Mouse (Mus musculus) MEL (cell line): Measurements from ENCODE around the gene Mrps18b. TPM values are rescaled to one million over a fixed set of nuclear protein-coding genes. Genes with fewer than 3 reads are reported as not detected.

Experiments
- DNase-seq: peaks from one replicate; pipeline ENCODE4 v3.0.0; 2011; ENCODE audit warnings: low read depth, low spot score
- H3K27ac ChIP-seq: 2 replicates; pipeline ENCODE4 v1.5.1; 2012; ENCODE audit warnings: low read depth, mild to moderate bottlenecking, control low read depth, low read length, moderate library complexity; ENCODE audit not compliant: control insufficient read depth
- H3K27me3 ChIP-seq, 2 experiments: fragments of 150-350 bp in 1 of 2; sonication (generic) in 1 of 2; 2 replicates each; pipeline ENCODE4 v1.6.1; 2012; ENCODE audit warnings: low read length in 2 of 2, mild to moderate bottlenecking in 2 of 2, improper control_type of control experiment in 1 of 2, moderate library complexity in 1 of 2; ENCODE audit not compliant: insufficient read depth in 2 of 2, control insufficient read depth in 1 of 2
- H3K36me3 ChIP-seq, 2 experiments: 2 replicates each; pipeline ENCODE4 v1.6.1; 2012 to 2014; ENCODE audit warnings: low read length in 2 of 2, improper control_type of control experiment in 1 of 2, inconsistent platforms in 1 of 2, mild to moderate bottlenecking in 1 of 2; ENCODE audit not compliant: insufficient read depth in 2 of 2, control insufficient read depth in 1 of 2
- H3K4me1 ChIP-seq, 2 experiments: fragments of 150-350 bp in 1 of 2; sonication (generic) in 1 of 2; 2 replicates each; pipeline ENCODE4 v1.6.1; 2012; ENCODE audit warnings: low read length in 2 of 2, improper control_type of control experiment in 1 of 2, mild to moderate bottlenecking in 1 of 2; ENCODE audit not compliant: insufficient read depth in 2 of 2, control insufficient read depth in 1 of 2
- H3K4me3 ChIP-seq, 2 experiments: fragments of 150-350 bp in 1 of 2; sonication (generic) in 1 of 2; 2 replicates each; pipeline ENCODE4 v1.5.1; 2012; ENCODE audit warnings: low read depth in 2 of 2, low read length in 2 of 2, mild to moderate bottlenecking in 2 of 2, moderate library complexity in 2 of 2, control low read depth in 1 of 2, improper control_type of control experiment in 1 of 2; ENCODE audit not compliant: control insufficient read depth in 1 of 2, insufficient read depth in 1 of 2
- H3K79me2 ChIP-seq: 2 replicates; pipeline ENCODE4 v1.6.1; 2012; ENCODE audit warnings: mild to moderate bottlenecking, low read length, moderate library complexity; ENCODE audit not compliant: control insufficient read depth, poor library complexity, insufficient read depth
- H3K9ac ChIP-seq: 2 replicates; pipeline ENCODE4 v1.6.1; 2012; ENCODE audit warnings: low read depth, mild to moderate bottlenecking, control low read depth, low read length, moderate library complexity; ENCODE audit not compliant: control insufficient read depth, poor library complexity, severe bottlenecking
- H3K9me3 ChIP-seq: fragments of 150-350 bp; sonication (generic); replicated peaks from 2 replicates; pipeline ENCODE4 v1.6.1; 2012; ENCODE audit warnings: mild to moderate bottlenecking, low read length, improper control_type of control experiment, moderate library complexity; ENCODE audit not compliant: insufficient read depth
- BHLHE40 ChIP-seq: IDR thresholded peaks from 2 replicates; pipeline ENCODE4 v1.6.1; 2012; ENCODE audit warnings: low read depth, mild to moderate bottlenecking, inconsistent platforms, low read length, improper control_type of control experiment, borderline replicate concordance
- CHD1 ChIP-seq: IDR thresholded peaks from 2 replicates; pipeline ENCODE4 v1.6.1; 2012; ENCODE audit warnings: low read depth, mild to moderate bottlenecking, inconsistent platforms, low read length, improper control_type of control experiment
- CHD2 ChIP-seq: IDR thresholded peaks from 2 replicates; pipeline ENCODE4 v1.6.1; 2011; ENCODE audit warnings: low read length, improper control_type of control experiment
- CTCF ChIP-seq, 3 experiments: IDR thresholded peaks in 2 of 3; conservative IDR thresholded peaks in 1 of 3; 2 replicates each; pipeline ENCODE4 v1.5.1; 2011 to 2012; ENCODE audit warnings: low read length in 3 of 3, low read depth in 2 of 3, mild to moderate bottlenecking in 2 of 3, improper control_type of control experiment in 1 of 3, inconsistent platforms in 1 of 3, mixed read lengths in 1 of 3, moderate library complexity in 1 of 3; ENCODE audit not compliant: control insufficient read depth in 1 of 3, insufficient read depth in 1 of 3, poor library complexity in 1 of 3, severe bottlenecking in 1 of 3
- GATA1 ChIP-seq: IDR thresholded peaks from 2 replicates; pipeline ENCODE4 v1.6.1; 2011; ENCODE audit warnings: low read depth, low read length, improper control_type of control experiment
- MAFK ChIP-seq: IDR thresholded peaks from 2 replicates; pipeline ENCODE4 v1.6.1; 2011; ENCODE audit warnings: low read depth, mild to moderate bottlenecking, low read length, improper control_type of control experiment, borderline replicate concordance
- MXI1 ChIP-seq: IDR thresholded peaks from 2 replicates; pipeline ENCODE4 v1.6.1; 2011; ENCODE audit warnings: mild to moderate bottlenecking, low read depth, low read length, improper control_type of control experiment
- POLR2A ChIP-seq, 2 experiments: IDR thresholded peaks; 2 replicates each; pipeline ENCODE4 v1.6.1; 2011 to 2012; ENCODE audit warnings: low read length in 2 of 2, mild to moderate bottlenecking in 2 of 2, control low read depth in 1 of 2, improper control_type of control experiment in 1 of 2, low read depth in 1 of 2, moderate library complexity in 1 of 2; ENCODE audit not compliant: control insufficient read depth in 1 of 2, insufficient read depth in 1 of 2, poor library complexity in 1 of 2
- POLR2AphosphoS2 ChIP-seq: IDR thresholded peaks from 2 replicates; pipeline ENCODE4 v1.6.1; 2011; ENCODE audit warnings: low read length, improper control_type of control experiment
- RAD21 ChIP-seq: IDR thresholded peaks from 2 replicates; pipeline ENCODE4 v1.6.1; 2011; ENCODE audit warnings: mild to moderate bottlenecking, low read depth, low read length, improper control_type of control experiment
- SIN3A ChIP-seq: IDR thresholded peaks from 2 replicates; pipeline ENCODE4 v1.6.1; 2012; ENCODE audit warnings: low read length, improper control_type of control experiment, inconsistent platforms
- TAL1 ChIP-seq: IDR thresholded peaks from 2 replicates; pipeline ENCODE4 v1.6.1; 2012; ENCODE audit warnings: mild to moderate bottlenecking, inconsistent platforms, low read length, moderate library complexity, mixed read lengths
- TBP ChIP-seq: IDR thresholded peaks from 2 replicates; pipeline ENCODE4 v1.8.0; 2011; ENCODE audit warnings: low read depth, low read length, improper control_type of control experiment
- UBTF ChIP-seq: IDR thresholded peaks from 2 replicates; pipeline ENCODE4 v1.6.1; 2012; ENCODE audit warnings: low read depth, mild to moderate bottlenecking, inconsistent platforms, low read length, improper control_type of control experiment, moderate library complexity, borderline replicate concordance; ENCODE audit not compliant: insufficient read depth
- ZC3H11A ChIP-seq: IDR thresholded peaks from 2 replicates; pipeline ENCODE4 v1.6.1; 2012; ENCODE audit warnings: low read depth, mild to moderate bottlenecking, inconsistent platforms, low read length, improper control_type of control experiment
- polyA plus RNA-seq, 2 experiments: library from polyadenylated mRNA; stranded (reverse) in 1 of 2; unstranded in 1 of 2; fragments of >175 nt in 1 of 2; fragments of >200 nt in 1 of 2; gene quantifications; 2 replicates each; pipeline versions ENCODE4 v1.2.1 to v1.2.4; 2012; ENCODE audit warnings: low replicate concordance in 2 of 2, low read depth in 1 of 2; ENCODE audit not compliant: insufficient read length in 2 of 2, insufficient read depth in 1 of 2, missing spikeins in 1 of 2
- total RNA-seq: library from RNA; depleted of rRNA; stranded (reverse); fragments of 300-350 nt; gene quantifications from 2 replicates; pipeline ENCODE4 v1.2.3, GENCODE M21; 2012

Mrps18b gene
- total and polyA plus RNA-seq, 3 experiments = 179 to 239 TPM; not detected in 1

DNA sequence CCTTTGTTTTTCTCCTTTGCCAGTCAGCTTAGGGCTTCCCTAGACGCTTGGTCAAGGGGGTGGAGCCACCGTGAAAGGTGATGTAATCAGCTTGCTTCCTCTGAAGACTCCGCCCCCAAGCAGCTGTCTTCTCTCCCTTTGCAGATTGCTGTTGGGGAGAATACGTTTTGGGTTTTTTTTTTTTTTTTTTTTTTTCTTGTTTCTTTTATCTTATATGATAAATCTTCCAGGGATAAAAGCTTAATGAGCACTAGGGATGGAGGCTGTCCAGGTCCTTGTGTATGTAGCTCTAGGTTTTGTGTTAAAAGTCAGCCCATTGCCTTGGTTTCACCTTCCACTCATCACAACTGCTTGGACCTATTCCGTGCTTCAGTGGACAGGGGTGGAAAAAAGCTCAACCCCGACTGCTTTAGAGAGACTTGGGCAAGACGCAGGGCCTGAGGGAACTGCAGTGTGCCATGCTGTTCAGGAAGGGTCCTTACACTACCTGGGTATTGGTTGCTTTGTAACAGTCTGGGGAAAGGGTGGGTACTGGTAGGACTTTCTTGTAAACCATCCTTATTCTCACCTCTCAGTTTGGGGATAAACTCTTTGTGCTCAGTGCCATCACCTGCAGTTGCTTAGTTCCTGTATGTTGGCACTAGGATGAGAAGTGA, 3.0 kb upstream of the Mrps18b start:
- Histone ChIP-seq H3K36me3 (peaks cover 0 to 52% of the 10 kb centered on the region in 2 experiments; a peak in 2 of 4 replicates), H3K4me1 (peaks cover 9 to 49% of the 10 kb centered on the region in 2 experiments)
- no peak; the same call in none of the 2 replicates for TF ChIP-seq TBP
- TF ChIP-seq TAL1 = peak; percentile 30; the same call in 1 of the 2 replicates
- TF ChIP-seq POLR2A (IDR thresholded peaks at IDR 0.05; ENCODE audit: control insufficient read depth in 1 of 2, insufficient read depth in 1 of 2, low read depth in 1 of 2, low read length in 2 of 2, poor library complexity in 1 of 2) = peak in 1 of 2 experiments; percentile 73; a peak in 1 of 4 replicates

DNA sequence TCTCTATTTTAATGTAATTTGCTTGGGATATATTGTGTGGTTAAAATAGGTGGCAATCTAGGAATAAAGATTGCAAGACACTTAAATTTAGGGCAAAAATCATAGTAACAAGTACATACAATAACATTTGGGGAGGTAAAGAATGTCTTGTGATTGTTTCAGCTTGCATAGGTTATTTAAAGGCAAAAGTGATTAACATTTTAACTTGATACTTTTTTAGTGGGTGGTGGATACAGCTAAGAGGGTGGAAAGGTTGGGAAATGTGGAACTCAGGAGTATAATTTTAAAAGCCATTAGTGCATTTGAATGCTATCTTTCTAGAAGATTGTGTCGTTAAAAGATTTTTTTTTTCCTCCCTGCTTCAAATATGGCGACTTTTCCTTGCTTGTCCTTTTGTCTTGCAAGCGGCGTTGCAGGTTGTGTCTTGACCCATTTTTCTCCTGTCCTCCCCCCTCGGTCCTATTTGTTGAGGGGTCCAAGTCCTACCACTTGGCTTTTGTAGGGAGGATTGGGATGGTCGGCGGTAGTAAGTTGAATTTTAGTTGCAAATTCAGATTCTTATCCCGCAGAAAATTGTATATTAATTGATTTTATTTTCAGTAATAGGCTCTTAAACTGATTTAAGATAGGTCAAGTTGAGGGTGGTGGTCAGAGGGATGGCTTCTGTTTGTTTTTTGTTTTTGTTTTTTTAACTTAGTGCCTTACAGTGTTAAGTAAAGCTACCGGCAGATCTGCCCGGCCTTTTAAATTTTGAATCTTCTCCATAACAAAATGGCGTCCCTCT, 2.3 kb upstream of the Mrps18b start:
- H3K9me3 ChIP-seq = no peaks in the 10 kb centered on the region
- peak overlapping the region; percentile 71 to 95 for H3K4me3 ChIP-seq
- H3K79me2 ChIP-seq = peaks cover 47% of the 10 kb centered on the region
- H3K4me1 ChIP-seq = peaks cover 9 to 43% of the 10 kb centered on the region in 2 experiments
- H3K9ac ChIP-seq = peak overlapping the region; percentile 97
- no peaks in the 10 kb centered on the region for H3K27me3 ChIP-seq
- peak; percentile 79 for DNase-seq
- peak overlapping the region; percentile 99 for H3K27ac ChIP-seq
- H3K36me3 ChIP-seq = peaks cover 0 to 45% of the 10 kb centered on the region in 2 experiments; a peak in 2 of 4 replicates
- no peak for TF ChIP-seq GATA1
- TF ChIP-seq SIN3A = no peak
- TF ChIP-seq UBTF = no peak
- TF ChIP-seq CHD1 = no peak
- peak; percentile 44 to 53; a peak in 2 of 4 replicates for TF ChIP-seq POLR2A (IDR thresholded peaks at IDR 0.05; ENCODE audit: control insufficient read depth in 1 of 2, insufficient read depth in 1 of 2, low read depth in 1 of 2, low read length in 2 of 2, poor library complexity in 1 of 2)
- TF ChIP-seq CHD2 = no peak
- no peak for TF ChIP-seq MXI1
- no peak for TF ChIP-seq MAFK
- TF ChIP-seq POLR2AphosphoS2 = no peak
- TF ChIP-seq ZC3H11A = no peak
- no peak for TF ChIP-seq RAD21
- no peak for TF ChIP-seq BHLHE40
- TF ChIP-seq CTCF (IDR thresholded peaks at IDR 0.05 in 2 of 3, conservative IDR thresholded peaks at IDR 0.05 in 1 of 3; ENCODE audit: control insufficient read depth in 1 of 3, insufficient read depth in 1 of 3, low read depth in 2 of 3, low read length in 3 of 3, poor library complexity in 1 of 3, severe bottlenecking in 1 of 3) = no peak
- peak; percentile 10; the same call in 1 of the 2 replicates for TF ChIP-seq TBP

More for the DNA sequence above, 3.0 kb upstream of the Mrps18b start:
- Histone ChIP-seq H3K9me3 (no peaks in the 10 kb centered on the region), H3K4me3 (peak overlapping the region; percentile 70 to 71), H3K9ac (peak overlapping the region; percentile 97), H3K27me3 (no peaks in the 10 kb centered on the region), H3K27ac (peak overlapping the region; percentile 99), H3K79me2 (peaks cover 44% of the 10 kb centered on the region)
- DNase-seq = peak; percentile 98
